Mouse (Mus musculus) adipocyte (in vitro differentiated cells): ENCODE data around the gene Jazf1.
A peak's percentile ranks its signal among the peaks of the same experiment; 100 is the strongest.

ENCODE experiments used
- DNase-seq: peaks from one replicate; pipeline ENCODE4 v3.0.0-alpha.2; 2016; ENCODE audit warnings: low spot score

Jazf1 gene

GRCm38 (mm10) chr6:52955304-52955703 lies 113.1 kb downstream of the Jazf1 start:
- DNase-seq, result peak; percentile 15

GRCm38 (mm10) chr6:52954861-52955260 lies 113.6 kb downstream of the Jazf1 start:
- DNase-seq, result no peak

GRCm38 (mm10) chr6:52954441-52954840 lies 114.0 kb downstream of the Jazf1 start:
- peak; percentile 30 for DNase-seq

GRCm38 (mm10) chr6:52952526-52952900 lies 115.9 kb downstream of the Jazf1 start:
- DNase-seq, result no peak

- no peak for DNase-seq
Observed at GRCm38 (mm10) chr6:52951871-52952525, 116.4 kb downstream of the Jazf1 start.

GRCm38 (mm10) chr6:52950371-52950770 lies 118.1 kb downstream of the Jazf1 start:
- DNase-seq, result no peak

- DNase-seq, result no peak
Observed at GRCm38 (mm10) chr6:52942534-52942933, 125.9 kb downstream of the Jazf1 start.

GRCm38 (mm10) chr6:52942101-52942500 lies 126.3 kb downstream of the Jazf1 start:
- DNase-seq, result no peak

GRCm38 (mm10) chr6:52937916-52938315 lies 130.5 kb downstream of the Jazf1 start:
- no peak for DNase-seq

GRCm38 (mm10) chr6:52936995-52937394 lies 131.4 kb downstream of the Jazf1 start:
- DNase-seq, result no peak

GRCm38 (mm10) chr6:52934021-52934420 lies 134.4 kb downstream of the Jazf1 start:
- no peak for DNase-seq

- DNase-seq, result no peak
Observed at GRCm38 (mm10) chr6:52932603-52933178, 135.7 kb downstream of the Jazf1 start.

GRCm38 (mm10) chr6:52929358-52929757 lies 139.1 kb downstream of the Jazf1 start:
- DNase-seq, result no peak

GRCm38 (mm10) chr6:52926947-52927346 lies 141.5 kb downstream of the Jazf1 start:
- DNase-seq, result peak; percentile 43

- DNase-seq, result no peak
Observed at GRCm38 (mm10) chr6:52925458-52926042, 142.9 kb downstream of the Jazf1 start.

- DNase-seq, result no peak
Observed at GRCm38 (mm10) chr6:52921248-52921647, 147.2 kb downstream of the Jazf1 start.

GRCm38 (mm10) chr6:52920719-52921118 lies 147.7 kb downstream of the Jazf1 start:
- DNase-seq, result no peak

- no peak for DNase-seq
Observed at GRCm38 (mm10) chr6:52919442-52919841, 149.0 kb downstream of the Jazf1 start.

- DNase-seq, result peak; percentile 89
Observed at GRCm38 (mm10) chr6:52918980-52919379, 149.5 kb downstream of the Jazf1 start.

GRCm38 (mm10) chr6:52917471-52917870 lies 151.0 kb downstream of the Jazf1 start:
- no peak for DNase-seq

- no peak for DNase-seq
Observed at GRCm38 (mm10) chr6:52916836-52917376, 151.5 kb downstream of the Jazf1 start.

- DNase-seq, result no peak
Observed at GRCm38 (mm10) chr6:52914921-52915320, 153.5 kb downstream of the Jazf1 start.
